Mouse (Mus musculus) right cerebral cortex, adult 18-20 months (tissue): ENCODE measurements around the gene Strn3.

ENCODE experiments used
- DNase-seq: peaks from one replicate; pipeline ENCODE4 v3.0.0; 2022; ENCODE audit warnings: mixed read lengths

The Strn3 gene

GRCm38 (mm10) chr12:51691845-51692632, at the start of gene Strn3:
Gene Strn3 (minus strand): TSS chr12:51691897.
- peak; percentile 97 for DNase-seq

GRCm38 (mm10) chr12:51736807-51737206, 45.1 kb upstream of the Strn3 start:
- DNase-seq: no peak

DNA sequence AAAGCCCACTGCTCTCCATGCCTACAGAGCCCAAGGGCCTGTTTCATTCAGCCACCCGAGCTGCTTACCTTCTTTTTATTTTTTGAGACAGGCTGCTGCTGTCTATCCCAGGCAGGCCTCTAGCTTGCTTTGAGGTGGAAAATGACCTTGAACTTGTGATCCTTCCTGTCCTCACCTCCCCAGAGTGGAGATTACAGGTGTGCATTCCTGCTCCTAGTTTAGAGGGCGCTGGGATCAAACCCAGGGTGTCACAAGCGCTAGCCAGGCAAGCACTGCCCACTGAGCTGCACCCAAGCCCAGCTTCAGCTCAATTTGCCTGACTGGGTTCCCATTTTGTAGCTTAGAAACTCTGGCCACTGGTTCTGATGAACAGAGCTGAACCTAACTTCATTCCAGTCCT, 44.7 kb upstream of the Strn3 start:
- DNase-seq: no peak

- DNase-seq: no peak
Observed at GRCm38 (mm10) chr12:51735840-51736271, 44.2 kb upstream of the Strn3 start.

- no peak for DNase-seq
Observed at GRCm38 (mm10) chr12:51734605-51735211, 43.0 kb upstream of the Strn3 start.

DNA sequence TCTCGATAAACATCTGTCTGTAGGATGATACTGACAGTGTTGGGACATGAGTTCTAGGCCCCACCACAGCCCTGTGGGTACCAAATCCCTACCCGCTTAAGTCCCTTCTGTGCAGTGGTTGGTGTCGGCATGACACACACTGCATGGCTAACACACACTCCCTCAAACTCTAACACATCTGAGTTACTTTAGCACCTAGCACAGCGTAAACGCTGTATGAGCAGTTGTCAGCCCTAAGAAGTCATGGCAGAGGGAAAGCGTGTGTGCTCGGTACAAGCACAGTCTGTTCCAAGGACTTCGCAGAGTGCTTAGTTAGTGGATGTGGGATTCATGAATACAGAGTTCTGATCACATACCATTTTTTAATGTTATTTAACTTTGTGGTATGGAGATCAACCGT, 38.1 kb upstream of the Strn3 start:
- DNase-seq: no peak

GRCm38 (mm10) chr12:51729058-51729457, 37.4 kb upstream of the Strn3 start:
- DNase-seq: no peak

- no peak for DNase-seq
Observed at GRCm38 (mm10) chr12:51721836-51722235, 30.1 kb upstream of the Strn3 start.

DNA sequence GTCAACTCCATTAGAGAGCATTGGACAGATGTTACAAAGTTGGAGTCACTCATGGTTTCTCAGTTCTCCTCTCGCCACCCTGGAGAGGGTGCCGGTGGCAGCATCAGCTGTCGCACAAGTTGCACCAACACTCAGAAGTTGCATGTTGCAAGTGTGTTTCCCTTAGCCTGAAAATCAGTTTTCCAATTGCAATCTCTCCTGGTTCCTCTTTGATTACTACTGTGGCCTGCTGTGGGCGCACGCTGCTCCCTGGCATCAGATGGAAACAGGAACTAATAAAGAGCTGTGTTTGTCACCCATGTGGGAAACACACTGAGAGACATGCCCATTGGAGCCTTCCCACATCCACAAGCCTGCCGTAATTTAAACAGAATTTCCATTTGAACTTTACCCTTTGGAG, 26.9 kb upstream of the Strn3 start:
- DNase-seq: no peak

DNA sequence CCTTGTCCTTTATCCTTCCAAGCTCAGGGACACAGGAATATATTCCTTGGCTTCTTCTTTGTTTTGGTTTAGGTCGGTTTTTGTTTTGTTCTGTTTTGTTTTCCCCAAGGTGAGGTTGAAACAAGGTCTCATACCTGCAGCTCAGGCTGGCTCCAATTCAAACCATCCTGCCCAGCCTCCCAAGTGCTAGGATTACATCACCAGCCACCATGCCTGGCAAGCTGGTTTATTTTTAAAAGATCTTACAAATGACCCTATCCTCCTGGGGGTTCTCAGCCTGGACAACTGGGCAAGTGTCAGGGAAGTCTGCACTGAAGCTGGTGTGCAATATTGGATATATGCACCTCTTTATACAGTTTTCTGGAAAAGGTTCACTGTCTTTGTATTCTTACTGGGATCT, 21.0 kb upstream of the Strn3 start:
- no peak for DNase-seq

GRCm38 (mm10) chr12:51710154-51710553, 18.5 kb upstream of the Strn3 start:
- DNase-seq: no peak

GRCm38 (mm10) chr12:51709741-51710140, 18.0 kb upstream of the Strn3 start:
- peak; percentile 30 for DNase-seq

DNA sequence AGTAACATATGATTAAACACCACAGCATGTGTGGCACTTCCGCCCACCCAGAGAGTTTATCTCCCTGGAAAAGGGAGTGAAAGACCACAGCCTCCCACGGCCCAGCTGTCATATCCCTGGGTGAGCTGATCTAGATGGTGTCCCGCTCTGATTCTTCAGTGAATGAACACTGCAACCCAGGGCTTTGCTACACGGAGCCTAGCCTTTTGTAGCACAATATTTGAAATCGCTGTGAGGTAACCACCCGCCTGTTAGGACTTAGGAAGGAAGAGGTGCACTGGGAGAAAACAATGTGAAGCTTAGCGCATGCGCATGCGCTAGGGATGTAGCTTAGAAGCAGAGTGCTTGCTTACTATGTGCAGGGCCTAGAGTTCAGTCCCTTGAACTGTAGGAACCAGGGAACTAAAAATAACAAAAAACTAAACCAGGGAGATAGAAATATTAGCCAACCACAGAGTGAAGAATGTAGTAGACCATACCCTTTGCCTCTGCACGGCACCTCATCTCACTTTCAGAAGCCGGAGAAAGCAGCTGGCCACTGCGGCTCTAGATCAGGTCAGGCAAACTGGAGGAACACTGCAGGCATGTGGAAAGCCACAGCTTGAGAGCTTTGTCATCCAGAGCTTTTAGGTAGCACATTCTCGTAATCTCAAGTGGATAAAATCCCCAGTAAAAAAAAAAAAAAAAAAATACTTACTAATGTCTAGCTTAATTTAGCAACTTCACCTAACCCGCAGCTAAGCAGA, 17.4 kb upstream of the Strn3 start:
- peak; percentile 92 for DNase-seq

- no peak for DNase-seq
Observed at GRCm38 (mm10) chr12:51706673-51707235, 15.1 kb upstream of the Strn3 start.

DNA sequence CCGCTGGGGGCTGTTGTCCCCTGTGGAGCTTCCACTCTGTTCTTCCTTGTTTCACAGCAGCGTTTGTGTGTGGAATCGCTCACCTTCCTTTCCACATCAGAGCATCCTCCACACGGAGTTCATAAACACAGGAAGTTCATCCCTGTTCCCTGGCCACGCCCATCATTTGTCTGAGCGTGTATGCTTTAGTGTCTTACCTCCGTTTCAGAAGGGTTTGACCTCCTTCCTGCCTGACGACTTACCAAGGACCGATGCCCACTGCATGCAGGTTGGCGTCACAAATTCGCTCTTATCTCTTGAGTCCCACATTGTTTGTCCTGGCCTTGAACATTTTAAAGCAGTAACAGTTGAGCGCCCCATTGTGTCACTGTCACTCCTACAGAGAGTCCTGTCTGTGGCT, 14.1 kb upstream of the Strn3 start:
- DNase-seq: no peak

DNA sequence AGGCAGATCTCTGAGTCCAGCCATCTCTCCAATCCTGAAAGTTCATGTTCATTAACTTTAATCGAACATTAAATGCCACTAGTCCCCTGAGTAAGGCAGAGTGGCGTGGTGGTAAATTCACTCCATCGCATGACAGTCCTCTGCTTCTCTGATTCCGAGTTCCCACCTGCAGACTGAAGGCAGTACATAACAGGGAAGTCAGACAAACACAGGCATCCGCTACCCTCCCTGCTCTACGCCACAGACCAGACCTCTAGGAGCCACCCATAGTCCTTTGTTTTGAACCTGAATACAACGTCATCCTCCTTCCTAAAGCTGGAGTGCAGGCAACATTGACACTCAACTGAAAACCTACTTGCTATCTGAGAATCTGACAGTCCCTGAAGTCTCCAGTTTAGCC, 12.9 kb upstream of the Strn3 start:
- DNase-seq: no peak

DNA sequence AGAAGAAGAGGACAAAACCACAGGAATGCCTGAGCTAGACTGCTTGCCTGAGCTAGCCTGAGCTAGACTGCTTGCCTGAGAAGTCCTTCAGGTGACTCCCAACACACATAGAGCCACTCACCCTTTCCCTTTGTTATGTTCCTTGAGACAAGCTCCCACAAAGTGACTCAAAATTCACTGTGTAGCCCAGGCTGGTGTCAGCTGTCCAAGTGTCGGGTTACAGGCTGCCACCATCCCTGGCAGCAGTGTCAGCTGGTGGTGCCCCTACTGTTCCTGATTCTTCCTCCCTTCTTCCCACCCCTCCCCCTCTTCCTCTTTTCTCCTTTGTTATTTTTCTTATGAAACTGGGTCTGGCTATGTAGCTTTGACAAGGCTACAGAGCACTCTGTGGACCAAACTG, 12.2 kb upstream of the Strn3 start:
- no peak for DNase-seq

DNA sequence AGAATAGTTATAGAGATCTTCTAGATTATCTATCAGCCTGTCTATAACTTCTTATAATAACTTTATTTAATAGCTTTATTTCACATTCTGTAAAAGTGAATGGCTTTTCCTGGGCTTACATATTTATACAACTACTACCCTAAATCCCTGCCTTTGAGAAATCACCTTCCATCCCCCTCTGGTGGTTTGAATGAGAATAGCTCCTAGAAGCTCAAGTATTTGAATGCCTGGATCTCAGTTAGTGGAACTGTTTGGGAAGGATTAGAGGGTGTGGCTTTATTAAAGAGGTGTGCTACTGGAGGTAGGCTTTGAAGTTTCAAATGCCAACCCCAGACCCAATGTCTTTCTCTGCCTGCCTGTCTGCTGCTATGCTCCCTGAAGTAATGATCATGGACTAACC, 10.0 kb upstream of the Strn3 start:
- DNase-seq: no peak

DNA sequence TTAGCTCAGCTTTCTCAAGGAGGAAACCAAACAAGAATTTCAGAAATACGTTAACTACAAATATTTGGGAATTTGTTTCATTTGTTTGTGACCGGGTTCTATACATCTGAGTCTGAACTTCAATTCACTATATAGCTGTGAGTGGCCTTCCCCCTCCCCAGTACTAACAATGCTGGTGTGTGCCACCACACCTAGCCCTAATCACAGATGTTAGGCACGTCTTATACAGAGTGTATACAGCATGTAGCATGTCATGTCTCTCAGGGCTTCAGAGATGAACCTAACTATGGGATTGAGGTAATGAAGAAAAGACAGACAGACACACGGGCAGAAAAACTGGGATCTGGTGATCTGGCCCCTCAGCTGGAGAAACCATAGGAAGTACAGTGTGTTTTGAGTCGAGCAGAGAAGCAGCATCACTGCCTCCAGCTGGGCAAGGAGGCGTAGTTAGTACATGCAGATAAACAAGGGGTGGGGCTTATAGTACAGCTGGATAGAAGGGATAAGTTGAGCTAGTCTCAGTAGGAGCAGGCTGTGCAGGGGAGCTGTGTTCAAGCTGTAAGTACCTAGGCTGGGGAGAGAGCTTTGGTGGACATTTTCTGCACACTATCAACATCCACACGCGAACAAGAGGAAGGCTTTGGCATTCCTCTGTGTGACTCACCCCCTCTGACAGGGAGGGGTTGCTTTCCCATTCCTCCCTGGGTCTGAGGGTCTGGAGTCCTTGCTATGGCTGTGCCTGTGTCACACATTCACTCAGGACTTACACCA, 8.1 kb upstream of the Strn3 start:
- DNase-seq: no peak

DNA sequence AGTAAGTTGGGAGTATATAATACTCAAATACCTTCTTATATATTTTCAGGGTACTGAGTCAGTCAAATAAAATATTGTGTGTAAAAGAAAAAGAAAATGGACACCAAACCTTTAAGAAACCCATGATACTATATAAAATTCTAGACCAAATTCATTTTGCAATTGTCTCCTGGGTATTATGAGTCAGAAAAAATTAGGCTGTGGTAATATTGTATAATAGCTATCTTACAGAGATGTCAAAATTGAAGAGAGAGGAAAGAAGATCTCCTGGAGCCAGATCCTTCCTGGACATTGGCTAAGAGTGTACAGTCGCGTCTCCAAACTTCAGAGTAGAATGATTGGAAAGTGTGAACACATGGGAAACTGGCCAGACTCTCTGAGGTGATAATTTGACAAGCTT, 4.5 kb upstream of the Strn3 start:
- DNase-seq: no peak

GRCm38 (mm10) chr12:51694966-51695365, 3.3 kb upstream of the Strn3 start:
- DNase-seq: no peak

DNA sequence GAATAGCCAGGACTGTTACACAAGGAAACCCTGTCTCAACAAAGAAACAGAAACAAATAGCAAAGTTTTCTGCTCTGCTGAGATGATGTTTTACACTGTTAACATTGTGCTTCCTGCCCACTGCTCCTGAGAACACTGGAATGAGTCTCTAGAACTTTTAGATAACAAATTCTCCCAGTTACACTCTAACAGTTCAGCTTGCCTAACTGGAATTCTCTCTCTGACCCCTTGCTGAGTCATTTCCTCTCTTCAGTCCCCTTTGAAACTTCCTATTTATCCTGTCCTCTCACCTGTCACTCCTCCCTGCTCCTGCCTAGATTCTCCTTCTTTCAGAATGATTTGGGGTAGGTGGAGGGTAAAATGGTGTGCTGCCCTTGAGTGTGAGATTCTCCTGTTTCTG, 2.4 kb upstream of the Strn3 start:
- no peak for DNase-seq

GRCm38 (mm10) chr12:51693419-51693818, 1.7 kb upstream of the Strn3 start:
- no peak for DNase-seq
